Mouse (Mus musculus) cerebellum, adult 2 months (tissue): ENCODE measurements around the gene Nfkbil1.

ENCODE experiments used
- CTCF ChIP-seq: fragments of 200-500 bp; IDR thresholded peaks from 2 replicates; pipeline ENCODE4 v1.5.1; 2011; ENCODE audit warnings: low read depth, mild to moderate bottlenecking, control low read depth, low read length, moderate library complexity, borderline replicate concordance; ENCODE audit not compliant: insufficient read depth
- POLR2A ChIP-seq: fragments of 200-500 bp; IDR thresholded peaks from 2 replicates; pipeline ENCODE4 v1.6.1; 2011; ENCODE audit warnings: low read length, control low read depth, borderline replicate concordance; ENCODE audit not compliant: insufficient read depth

DNA sequence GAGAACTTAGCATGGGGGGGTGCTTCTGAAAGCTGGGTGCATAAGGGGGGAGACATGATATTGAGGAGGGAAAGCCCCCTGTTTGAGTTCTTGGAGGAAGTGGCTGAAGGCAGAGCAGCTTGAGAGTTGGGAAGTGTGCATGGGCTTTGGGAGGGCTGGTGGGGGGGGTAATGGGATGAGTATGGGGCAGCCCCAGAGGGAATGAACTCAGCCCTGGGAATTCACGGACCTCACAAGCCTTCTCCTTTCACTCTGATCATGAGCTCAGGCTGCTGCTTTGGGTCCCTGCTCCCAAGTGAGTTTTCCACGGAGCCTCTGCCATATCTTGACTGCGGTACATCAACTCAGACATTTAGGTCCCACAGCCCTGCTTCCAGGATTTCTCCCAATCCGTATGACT is 33.1 kb downstream of the Nfkbil1 start:
- no peak for TF ChIP-seq CTCF
- no peak for TF ChIP-seq POLR2A
